Mouse (Mus musculus): ENCODE measurements at regions not wholly inside any gene's neighbourhood (a gene's known extent, or its start where the extent isn't known, plus 50 kb on each side); places are given as distances from the start of the nearest gene placed in this dataset.

- no peak for DNase-seq
These were observed 856.0 kb upstream of the Nectin3 start for GRCm38 (mm10) chr16:47354279-47354678.

- no peak for DNase-seq
These were observed 889.1 kb upstream of the Dppa4 start for GRCm38 (mm10) chr16:47394398-47394797.

GRCm38 (mm10) chr16:47407067-47407466, 876.5 kb upstream of the Dppa4 start:
- DNase-seq = no peak

- peak in 1 of 2 experiments; percentile 8 for DNase-seq
These were observed 864.8 kb upstream of the Dppa4 start for GRCm38 (mm10) chr16:47418680-47419252.

GRCm38 (mm10) chr16:47445083-47445482, 838.5 kb upstream of the Dppa4 start:
- DNase-seq = no peak

- peak in 1 of 2 experiments; percentile 17 for DNase-seq
These were observed 808.0 kb upstream of the Dppa4 start for GRCm38 (mm10) chr16:47475441-47476081.

GRCm38 (mm10) chr16:47482071-47482470, 801.5 kb upstream of the Dppa4 start:
- DNase-seq = no peak

GRCm38 (mm10) chr16:47488525-47488924, 795.0 kb upstream of the Dppa4 start:
- no peak for DNase-seq

- no peak for DNase-seq
These were observed 757.7 kb upstream of the Dppa4 start for GRCm38 (mm10) chr16:47525857-47526256.

- DNase-seq = no peak
These were observed 756.9 kb upstream of the Dppa4 start for GRCm38 (mm10) chr16:47526613-47527012.

GRCm38 (mm10) chr16:47536524-47536923, 747.0 kb upstream of the Dppa4 start:
- DNase-seq = no peak

- DNase-seq = no peak
These were observed 732.4 kb upstream of the Dppa4 start for GRCm38 (mm10) chr16:47551101-47551500.

- DNase-seq = peak; percentile 30 to 67
These were observed 715.5 kb upstream of the Dppa4 start for GRCm38 (mm10) chr16:47568051-47568450.

GRCm38 (mm10) chr16:47599476-47599875, 684.1 kb upstream of the Dppa4 start:
- DNase-seq = no peak
